Mouse (Mus musculus): ENCODE measurements around the gene Fkbpl.

The Fkbpl gene

DNA sequence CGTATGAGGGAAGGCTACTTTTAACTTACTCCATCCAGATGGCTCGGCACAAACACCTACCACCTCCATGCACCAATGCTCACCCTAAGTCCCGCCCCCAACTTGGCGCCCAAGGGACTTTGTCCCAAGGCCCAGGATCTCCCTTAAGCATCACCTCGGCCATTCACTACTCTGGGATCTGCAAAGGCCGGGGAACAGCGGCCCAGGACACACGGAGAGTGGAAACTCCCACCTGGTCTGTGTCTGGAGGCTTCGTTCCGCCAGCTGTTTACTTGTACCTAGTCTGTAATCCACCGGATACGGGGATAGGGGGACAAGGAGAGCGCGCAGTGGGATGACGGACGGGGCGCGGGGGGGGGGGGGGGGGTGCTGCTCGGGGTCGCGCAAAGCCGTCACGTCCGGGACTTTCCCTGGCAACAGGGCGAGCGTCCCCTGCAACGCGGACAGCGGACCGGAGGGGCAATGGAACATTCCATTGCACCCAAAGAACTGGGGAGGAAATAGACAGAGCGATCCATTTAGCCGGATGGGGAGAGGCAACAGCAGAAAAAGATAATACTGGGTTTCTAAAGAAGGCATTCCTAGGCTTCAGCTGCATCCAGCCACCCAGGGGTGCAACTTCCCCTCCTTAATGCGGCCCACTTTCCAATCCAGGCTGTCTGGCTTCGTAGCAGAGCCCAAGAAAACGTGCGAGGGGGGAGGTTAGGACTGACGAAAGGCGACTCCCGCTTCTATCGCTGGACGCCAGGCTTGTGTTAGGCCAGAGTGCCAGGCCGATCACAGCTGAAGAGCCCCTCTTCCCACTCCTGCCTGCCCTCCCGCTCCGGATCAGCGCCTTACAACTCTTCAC is 17.2 kb upstream of the Fkbpl start:
- peak; percentile 84 for DNase-seq (ENCODE audit: low spot score)

- DNase-seq (ENCODE audit: low spot score) = no peak
Observed at GRCm38 (mm10) chr17:34627943-34628643, 16.5 kb upstream of the Fkbpl start, which contains the start of gene Ppt2. TSS of gene Ppt2 (minus strand) at chr17:34628510.

DNA sequence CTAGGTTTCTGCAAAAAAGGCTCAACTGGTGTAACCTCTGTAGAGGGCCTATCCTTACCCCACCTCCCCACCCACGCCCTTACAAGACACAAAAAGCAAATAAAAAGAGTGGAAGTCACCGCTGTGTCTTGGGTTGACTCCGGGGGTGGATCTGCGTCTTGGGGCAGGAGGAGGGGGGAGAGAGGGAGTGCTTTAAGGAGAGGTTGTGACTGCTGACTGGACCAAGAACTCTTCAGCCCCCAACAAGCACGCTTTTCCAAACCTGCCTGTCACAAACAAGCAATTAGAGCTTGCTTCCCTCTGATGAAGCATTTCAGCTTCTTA is 16.0 kb upstream of the Fkbpl start:
- no peak for DNase-seq (ENCODE audit: low spot score)

GRCm38 (mm10) chr17:34629221-34629751 is 15.3 kb upstream of the Fkbpl start, which contains the start of gene Prrt1:
TSS of gene Prrt1 (plus strand) at chr17:34629533.
- no peak for DNase-seq (ENCODE audit: low spot score)

DNA sequence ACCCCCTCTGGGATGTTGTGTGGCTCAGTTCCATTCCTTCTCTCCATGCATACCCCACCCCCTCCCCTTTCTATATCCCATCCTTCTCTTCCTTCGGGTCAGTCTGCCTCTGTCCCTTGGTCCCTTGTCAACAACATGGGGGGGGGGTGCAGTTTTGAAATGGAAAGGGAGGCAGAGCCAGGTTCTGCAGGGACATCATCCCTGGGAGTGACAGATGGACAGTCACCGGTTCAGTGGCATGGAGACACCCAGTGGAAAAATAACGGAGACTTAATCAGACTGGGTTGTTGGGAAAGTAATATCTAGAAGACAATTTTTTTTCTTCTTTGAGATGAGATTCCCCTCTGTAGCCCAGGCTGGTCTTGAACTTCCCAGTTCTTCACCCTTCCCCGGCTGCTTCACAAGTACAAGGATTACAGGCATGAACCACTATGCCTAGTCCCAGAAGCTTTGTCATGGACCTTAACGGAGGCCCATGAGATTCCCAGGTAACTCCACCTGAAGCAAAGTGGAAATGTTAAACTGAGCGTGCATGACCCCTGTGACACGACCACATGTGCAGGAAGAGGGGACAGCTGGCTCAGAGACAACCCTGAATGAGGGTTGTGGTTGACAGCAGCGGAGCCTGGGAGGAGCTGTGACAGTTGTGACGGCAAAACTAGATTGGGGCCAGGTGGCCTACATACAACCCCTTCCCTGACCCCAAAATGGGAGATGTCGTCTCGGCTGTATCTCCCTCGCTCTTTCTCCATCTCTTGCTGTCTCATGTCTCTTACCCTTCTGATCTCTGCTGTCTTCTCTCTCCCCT is 14.6 kb upstream of the Fkbpl start:
- no peak for DNase-seq (ENCODE audit: low spot score)

DNA sequence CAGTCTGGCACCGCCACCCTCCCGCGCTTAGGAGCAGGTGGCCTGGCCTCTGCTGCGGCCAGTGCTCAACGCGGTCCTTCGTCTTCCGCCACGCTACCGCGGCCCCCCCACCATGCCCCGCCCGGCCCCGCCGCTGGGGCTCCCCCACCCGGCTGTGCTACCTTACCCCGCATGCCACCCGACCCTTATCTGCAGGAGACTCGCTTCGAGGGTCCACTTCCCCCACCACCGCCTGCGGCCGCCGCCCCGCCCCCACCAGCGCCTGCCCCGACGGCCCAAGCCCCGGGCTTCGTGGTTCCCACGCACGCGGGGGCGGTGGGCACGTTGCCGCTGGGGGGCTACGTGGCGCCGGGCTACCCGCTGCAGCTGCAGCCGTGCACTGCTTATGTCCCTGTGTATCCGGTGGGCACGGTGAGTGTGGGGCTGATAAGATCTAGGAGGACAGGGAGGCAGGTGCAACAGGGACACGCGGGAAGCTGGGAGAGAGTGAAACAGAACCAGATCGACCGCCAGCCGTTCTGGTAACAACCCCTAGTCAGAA is 13.7 kb upstream of the Fkbpl start:
- no peak for DNase-seq (ENCODE audit: low spot score)

DNA sequence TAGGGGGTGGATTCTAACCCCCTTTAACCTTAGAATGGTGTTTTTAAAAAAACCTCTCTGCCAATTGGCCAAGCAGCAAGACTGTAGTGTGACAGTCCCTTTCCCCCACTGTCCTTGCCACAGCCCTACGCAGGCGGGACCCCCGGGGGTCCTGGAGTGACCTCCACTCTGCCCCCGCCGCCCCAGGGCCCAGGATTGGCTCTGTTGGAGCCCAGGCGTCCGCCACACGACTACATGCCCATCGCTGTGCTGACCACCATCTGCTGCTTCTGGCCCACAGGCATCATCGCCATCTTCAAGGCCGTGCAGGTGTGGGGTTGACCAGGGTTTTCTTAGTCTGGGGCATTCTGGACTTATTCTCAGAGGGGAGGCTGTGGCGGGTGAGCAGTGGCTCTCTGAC is 12.9 kb upstream of the Fkbpl start:
- DNase-seq (ENCODE audit: low spot score) = no peak

GRCm38 (mm10) chr17:34632261-34632691 is 12.3 kb upstream of the Fkbpl start:
- DNase-seq (ENCODE audit: low spot score) = peak; percentile 77

DNA sequence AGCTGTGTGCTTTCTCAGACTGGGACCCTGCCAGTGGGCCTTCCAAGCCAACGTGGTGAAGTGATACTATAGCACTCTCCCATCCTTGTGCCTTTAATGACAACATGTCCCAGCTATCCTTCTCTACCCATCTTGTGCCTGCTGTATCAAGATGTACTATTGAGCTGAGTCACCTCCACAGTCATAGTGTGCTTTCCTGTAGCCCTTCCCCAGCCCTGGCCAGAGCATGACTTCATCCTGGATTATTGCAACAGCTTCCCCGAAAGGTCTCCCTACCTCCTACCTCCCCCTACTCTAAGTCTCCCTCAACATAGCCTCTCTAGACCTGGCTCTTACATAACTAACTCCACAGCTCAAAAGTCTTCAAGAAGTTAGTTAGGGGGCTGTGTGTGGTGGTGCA is 8.9 kb upstream of the Fkbpl start:
- DNase-seq (ENCODE audit: low spot score) = no peak

DNA sequence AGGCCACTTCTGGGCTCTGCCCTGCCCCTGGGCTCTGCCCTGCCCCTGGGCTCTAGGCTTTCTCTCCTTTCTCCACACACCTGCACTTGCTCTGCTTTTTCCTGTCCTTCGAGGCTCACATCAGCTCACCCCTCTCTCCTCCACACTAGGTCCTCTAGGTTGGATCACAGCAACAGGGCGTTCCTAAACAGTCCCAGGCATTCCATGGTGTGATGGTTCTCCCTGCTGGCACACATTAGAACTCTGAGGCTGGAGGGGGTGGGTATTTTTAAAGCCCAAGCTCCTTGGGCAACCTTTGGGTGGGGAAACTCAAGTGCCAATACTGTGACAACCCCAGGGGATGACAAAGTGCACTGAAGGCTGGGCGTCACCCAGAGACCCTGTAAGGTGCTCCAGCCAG is 7.1 kb upstream of the Fkbpl start:
- no peak for DNase-seq (ENCODE audit: low spot score)

DNA sequence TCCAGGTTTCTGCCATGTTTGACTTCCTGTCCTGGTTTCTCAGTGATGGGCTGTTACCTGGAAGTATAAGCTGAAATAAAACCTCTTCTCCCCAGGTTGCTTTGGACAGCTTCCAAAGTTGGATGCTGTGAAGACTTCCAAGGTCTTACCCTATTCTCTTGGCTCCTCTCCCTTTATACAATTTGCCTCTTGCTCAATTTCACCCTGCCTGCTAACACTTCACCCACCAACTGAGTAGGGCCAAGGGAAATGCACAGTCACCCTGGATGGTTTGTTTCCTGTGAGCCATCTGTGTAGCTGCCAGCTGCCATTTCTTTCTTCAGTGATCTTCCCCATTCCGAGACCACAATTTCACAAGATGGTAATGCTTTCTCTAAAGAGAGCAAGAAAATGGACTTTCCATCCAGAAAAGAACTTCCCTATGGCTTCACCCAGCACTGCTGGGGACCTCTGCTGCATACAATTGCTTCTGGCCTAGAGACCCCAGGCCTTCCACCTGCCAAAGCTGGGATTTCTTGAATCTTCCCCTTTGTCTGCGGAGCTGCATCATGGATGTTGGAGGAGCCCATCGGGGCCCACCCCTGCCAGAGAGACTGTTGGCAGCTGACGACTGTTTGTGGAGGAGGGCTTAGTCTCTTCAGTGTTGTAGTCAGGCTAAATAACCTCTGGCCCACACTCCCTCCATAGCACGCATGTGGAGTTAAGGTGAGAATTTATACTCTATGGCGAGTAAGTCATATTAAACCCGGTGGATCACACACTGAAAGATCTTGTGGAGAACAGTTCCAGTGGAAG is 4.9 kb upstream of the Fkbpl start:
- DNase-seq (ENCODE audit: low spot score) = no peak

- peak; percentile 52 for DNase-seq (ENCODE audit: low spot score)
Observed at GRCm38 (mm10) chr17:34640778-34641601, 3.6 kb upstream of the Fkbpl start.

- no peak for DNase-seq (ENCODE audit: low spot score)
Observed at GRCm38 (mm10) chr17:34641945-34642344, 2.6 kb upstream of the Fkbpl start.

- no peak for DNase-seq (ENCODE audit: low spot score)
Observed at GRCm38 (mm10) chr17:34643379-34643778, 1.2 kb upstream of the Fkbpl start.

DNA sequence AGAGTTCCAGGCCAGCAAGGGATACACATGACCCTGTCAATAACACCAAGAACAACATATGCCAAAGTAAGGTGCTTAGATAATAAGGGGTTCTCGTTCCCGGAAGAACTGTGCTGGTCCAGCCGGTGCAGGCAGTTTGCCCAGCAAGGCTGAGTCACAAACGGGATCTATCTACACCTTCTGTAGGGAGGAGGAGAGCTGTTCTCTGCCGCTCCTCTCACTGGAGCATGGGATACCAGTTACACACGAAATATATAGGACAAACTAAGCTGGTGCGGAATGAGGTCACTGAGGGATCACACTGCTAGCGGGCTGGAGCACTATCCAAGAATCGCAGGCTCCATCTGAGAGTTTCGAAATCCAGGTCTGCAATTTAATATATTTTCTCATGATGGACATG is 620 bp upstream of the Fkbpl start:
- DNase-seq (ENCODE audit: low spot score) = no peak

GRCm38 (mm10) chr17:34645256-34645829 is 779 bp downstream of the Fkbpl start:
- no peak for DNase-seq (ENCODE audit: low spot score)

DNA sequence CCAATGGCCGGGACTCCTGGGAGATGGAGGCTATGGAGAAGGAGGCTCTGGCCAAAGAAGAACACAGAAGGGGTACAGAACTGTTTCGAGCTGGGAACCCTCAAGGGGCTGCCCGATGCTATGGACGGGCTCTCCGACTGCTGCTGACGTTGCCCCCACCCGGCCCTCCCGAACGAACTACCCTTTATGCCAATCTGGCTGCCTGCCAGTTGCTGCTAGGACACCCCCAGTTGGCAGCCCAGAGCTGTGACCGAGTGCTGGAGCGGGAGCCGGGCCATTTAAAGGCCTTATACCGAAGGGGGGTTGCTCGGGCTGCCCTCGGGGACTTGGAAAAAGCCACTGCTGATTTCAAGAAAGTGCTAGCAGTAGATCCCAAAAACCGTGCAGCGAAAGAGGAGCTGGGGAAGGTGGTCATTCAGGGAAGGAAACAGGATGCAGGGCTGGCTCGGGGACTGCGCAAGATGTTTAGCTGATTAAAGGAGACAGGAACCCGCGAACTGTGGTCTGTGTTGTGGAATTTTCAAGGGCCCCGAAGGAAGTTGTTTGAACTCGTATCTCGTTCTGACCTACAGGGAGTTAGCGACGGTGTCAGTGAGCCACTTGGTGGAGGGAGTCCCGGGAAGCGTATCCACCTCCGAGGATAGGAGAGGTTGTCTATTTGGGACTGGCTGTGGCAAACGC is 1.4 kb downstream of the Fkbpl start:
- DNase-seq (ENCODE audit: low spot score) = no peak

DNA sequence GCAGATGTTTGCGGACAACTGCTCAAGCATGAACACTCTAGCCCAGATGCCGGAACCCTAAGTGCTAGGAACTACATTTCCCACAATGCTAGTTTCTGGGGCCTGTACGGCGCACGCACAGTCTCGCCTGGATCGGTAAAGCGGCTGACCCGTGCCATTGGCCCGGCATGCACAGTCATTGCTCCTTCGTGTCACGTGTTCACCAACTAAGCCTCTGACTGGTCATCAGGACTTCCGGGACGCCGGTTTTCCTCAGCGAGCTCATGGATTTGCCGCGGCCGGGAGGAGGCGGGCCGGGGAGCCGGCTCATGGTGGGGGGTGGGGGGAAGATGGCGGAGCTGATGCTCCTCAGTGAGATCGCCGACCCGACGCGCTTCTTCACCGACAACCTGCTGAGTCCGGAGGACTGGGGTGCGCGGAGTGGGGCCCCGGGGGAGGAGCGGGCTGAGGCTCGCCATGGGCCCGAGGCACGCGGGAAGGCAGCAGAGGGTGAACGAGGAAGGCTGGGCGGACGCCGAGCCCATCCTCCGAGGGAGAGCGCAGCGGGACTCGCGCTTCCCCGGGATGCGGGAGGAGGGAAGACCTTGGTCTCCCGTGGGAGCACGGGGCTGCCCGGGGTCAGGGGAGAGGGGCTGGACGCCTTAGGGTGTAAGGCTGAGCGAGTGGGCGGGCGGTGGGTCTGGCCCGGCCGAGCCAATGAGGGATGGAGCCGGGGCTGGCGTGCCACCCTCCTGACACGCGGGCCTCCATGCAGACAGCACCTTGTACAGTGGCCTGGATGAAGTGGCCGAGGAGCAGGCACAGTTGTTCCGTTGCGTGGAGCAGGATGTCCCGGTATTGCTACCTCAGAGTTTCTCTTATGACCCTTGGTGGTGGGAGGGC is 2.6 kb downstream of the Fkbpl start, which contains the start of gene Atf6b:
Gene Atf6b, plus strand, starts transcription at position 241 of the 882 bp plus-strand sequence.
- DNase-seq (ENCODE audit: low spot score) = peak; percentile 97

Measured in ovary, adult 18-20 months (tissue).